Mouse (Mus musculus) spleen, adult 2 months (tissue): Measurements from ENCODE around the gene Tnpo3. TPM values are rescaled to one million over a fixed set of nuclear protein-coding genes. Genes with fewer than 3 reads are reported as not detected.
A peak's percentile ranks its signal among the peaks of the same experiment; 100 is the strongest.

Source experiments
- DNase-seq, 2 experiments: peaks; one replicate each; pipeline versions ENCODE4 v3.0.0 to v3.0.0-alpha.2; 2012 to 2021; ENCODE audit warnings: low spot score in 2 of 2, low read depth in 1 of 2
- H3K27ac ChIP-seq: fragments of 200-500 bp; 2 replicates; pipeline ENCODE4 v1.5.1; 2012; ENCODE audit warnings: low read length, inconsistent platforms; ENCODE audit not compliant: insufficient read depth
- H3K27me3 ChIP-seq: fragments of 200-500 bp; 2 replicates; pipeline ENCODE4 v1.6.1; 2012; ENCODE audit warnings: mild to moderate bottlenecking, moderate library complexity, low read length, inconsistent platforms; ENCODE audit not compliant: control insufficient read depth, insufficient read depth
- H3K36me3 ChIP-seq: fragments of 200-500 bp; 2 replicates; pipeline ENCODE4 v1.6.1; 2012; ENCODE audit warnings: mild to moderate bottlenecking, low read length, inconsistent platforms; ENCODE audit not compliant: control insufficient read depth, insufficient read depth
- H3K4me1 ChIP-seq: fragments of 200-500 bp; 2 replicates; pipeline ENCODE4 v1.6.1; 2011; ENCODE audit warnings: inconsistent platforms; ENCODE audit not compliant: control insufficient read depth, insufficient read depth, insufficient read length
- H3K4me3 ChIP-seq: fragments of 200-500 bp; 2 replicates; pipeline ENCODE4 v1.5.1; 2011; ENCODE audit warnings: mild to moderate bottlenecking, inconsistent platforms; ENCODE audit not compliant: insufficient read depth, insufficient read length; ENCODE audit errors: extremely low read depth
- CTCF ChIP-seq: fragments of 200-500 bp; IDR thresholded peaks from 2 replicates; pipeline ENCODE4 v1.5.1; 2011; ENCODE audit warnings: mild to moderate bottlenecking, inconsistent platforms; ENCODE audit not compliant: insufficient read depth, insufficient read length, insufficient replicate concordance; ENCODE audit errors: extremely low read depth
- POLR2A ChIP-seq: fragments of 200-500 bp; IDR thresholded peaks from 2 replicates; pipeline ENCODE4 v1.6.1; 2011; ENCODE audit warnings: low read depth, low read length, inconsistent platforms
- WGBS: fragments of 180-500 bp; shearing (Covaris S2); methylation state at CpG from one replicate; pipeline ENCODE4 v1.1.7; 2018; 5-methylcytosine and 5-hydroxymethylcytosine counted together
- polyA plus RNA-seq: library from polyadenylated mRNA; depleted of rRNA; stranded (reverse); fragments of >200 nt; gene quantifications from 2 replicates; pipeline ENCODE4 v1.2.3, GENCODE M21; 2012

Gene Tnpo3
- polyA plus RNA-seq, 1 experiment: 39.1 TPM

DNA sequence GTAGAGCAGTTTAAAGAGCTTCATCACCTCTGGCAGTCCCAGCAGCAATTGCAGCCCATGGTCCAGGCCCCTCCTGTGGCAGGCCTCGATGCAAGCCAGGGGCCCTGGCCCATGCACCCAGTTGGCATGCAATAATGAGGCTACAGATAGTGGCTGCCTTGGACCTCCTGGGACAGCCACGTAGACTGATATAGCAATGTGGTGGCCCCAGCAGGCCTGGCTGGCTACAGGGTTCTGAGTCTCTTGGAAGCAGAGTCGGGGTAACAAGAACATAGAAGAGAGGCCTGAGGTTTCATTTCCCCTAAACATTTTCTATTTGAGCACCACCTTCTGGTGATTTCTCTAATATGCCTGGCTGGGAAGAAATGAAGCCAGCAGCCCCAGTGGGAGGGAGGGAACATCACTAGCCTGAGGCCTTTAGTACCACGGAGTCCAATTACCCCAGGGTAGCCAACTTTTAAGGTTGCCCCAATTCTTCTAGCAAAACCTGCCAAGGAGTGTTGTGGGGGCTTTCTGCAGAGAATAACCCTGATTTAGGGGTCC, 73.0 kb downstream of the Tnpo3 start:
- Histone ChIP-seq H3K4me1 (peaks cover 4% of the 10 kb centered on the region; the same call in 1 of the 2 replicates), H3K27me3 (no peaks in the 10 kb centered on the region), H3K27ac (peak overlapping the region; percentile 23), H3K36me3 (peaks cover 44% of the 10 kb centered on the region), H3K4me3 (no peak overlapping the region)
- peak; percentile 33; the same call in 1 of the 2 replicates for TF ChIP-seq CTCF
- no peak for TF ChIP-seq POLR2A
- DNase-seq: no peak
- WGBS: 44% methylated on average over 4 of the region's 4 CpGs

DNA sequence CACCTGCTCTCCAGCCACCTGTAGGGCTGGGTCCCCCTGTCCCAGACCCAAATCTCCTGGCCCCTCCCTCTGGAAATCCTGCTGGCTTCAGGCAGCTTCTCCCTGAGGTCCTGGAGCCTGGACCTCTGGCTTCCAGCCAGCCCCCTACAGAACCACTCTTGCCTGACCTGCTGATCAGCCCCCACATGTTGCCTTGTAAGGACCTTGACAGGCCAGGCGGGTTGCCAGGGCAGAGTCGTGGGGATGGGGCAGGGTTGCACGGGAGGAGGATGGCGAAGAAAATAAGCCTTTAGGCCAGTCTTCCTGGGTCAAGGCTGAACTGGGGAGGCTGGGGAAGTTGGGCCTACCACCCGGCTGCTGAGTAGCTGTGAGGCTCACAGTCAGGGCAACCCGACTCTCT, 74.4 kb downstream of the Tnpo3 start:
- WGBS: 81% methylated on average over 6 of the region's 6 CpGs
- Histone ChIP-seq H3K27me3 (no peaks in the 10 kb centered on the region), H3K4me1 (peaks cover 14% of the 10 kb centered on the region; the same call in 1 of the 2 replicates), H3K4me3 (no peak overlapping the region), H3K36me3 (peaks cover 47% of the 10 kb centered on the region), H3K27ac (no peak overlapping the region)
- DNase-seq: no peak
- TF ChIP-seq POLR2A (no peak), CTCF (no peak)

- Histone ChIP-seq H3K4me1 (peaks cover 18% of the 10 kb centered on the region; the same call in 1 of the 2 replicates), H3K36me3 (peaks cover 30% of the 10 kb centered on the region), H3K27ac (peak overlapping the region; percentile 95), H3K27me3 (no peaks in the 10 kb centered on the region; the same call in 1 of the 2 replicates), H3K4me3 (peak overlapping the region; percentile 47)
- DNase-seq: peak in 1 of 2 experiments; percentile 59
- TF ChIP-seq CTCF (no peak), POLR2A (no peak)
- 25% methylated on average over 4 of the region's 4 CpGs for WGBS
These were observed 79.6 kb downstream of the Tnpo3 start for GRCm38 (mm10) chr6:29530050-29530449.

DNA sequence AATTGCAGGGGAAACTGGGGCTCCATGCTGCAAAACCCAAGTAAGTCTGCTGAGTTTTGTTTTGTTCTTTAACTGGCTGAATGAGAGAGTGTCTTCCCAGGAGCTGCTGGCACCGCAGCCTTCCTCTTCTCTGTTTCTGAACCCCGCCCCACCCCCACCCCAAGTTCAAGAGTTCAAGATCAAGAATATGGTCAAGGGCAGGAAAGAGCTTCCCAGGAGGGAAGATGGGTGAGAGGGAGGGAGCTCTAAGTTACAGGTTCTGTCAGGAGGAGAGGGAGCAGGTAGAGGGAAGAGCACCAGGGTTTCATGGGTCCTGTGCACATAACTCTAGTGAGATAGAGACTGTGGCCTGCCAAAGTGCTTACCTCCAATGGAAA, 80.3 kb downstream of the Tnpo3 start:
- no peaks in the 10 kb centered on the region; the same call in 1 of the 2 replicates for H3K27me3 ChIP-seq

GRCm38 (mm10) chr6:29528561-29529443, 80.9 kb downstream of the Tnpo3 start:
- H3K27ac ChIP-seq: peak overlapping the region; percentile 95
- H3K27me3 ChIP-seq: no peaks in the 10 kb centered on the region; the same call in 1 of the 2 replicates

More for the DNA sequence above, 80.3 kb downstream of the Tnpo3 start:
- Histone ChIP-seq H3K4me1 (peaks cover 18% of the 10 kb centered on the region; the same call in 1 of the 2 replicates), H3K4me3 (peak overlapping the region; percentile 69), H3K36me3 (peaks cover 25% of the 10 kb centered on the region), H3K27ac (peak overlapping the region; percentile 95)
- TF ChIP-seq POLR2A (no peak), CTCF (no peak)
- DNase-seq: no peak
- 0% methylated on average over 2 of the region's 2 CpGs for WGBS

DNA sequence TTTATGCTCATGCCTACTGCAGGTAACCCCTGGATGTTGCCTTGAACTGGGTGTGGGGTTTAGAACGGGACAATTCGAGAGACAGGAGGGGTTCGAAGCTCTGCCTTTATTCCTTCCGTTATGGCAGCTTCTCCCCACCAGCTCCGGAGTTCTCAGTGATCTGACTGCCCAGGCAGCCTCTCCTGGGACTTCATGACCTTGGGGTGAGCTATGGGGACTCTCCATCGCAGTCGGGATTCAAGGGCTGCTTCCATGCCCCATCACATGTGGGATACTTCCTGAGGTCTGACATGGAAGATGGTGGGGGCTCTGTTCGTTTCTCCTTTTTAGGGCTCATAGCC, 81.6 kb downstream of the Tnpo3 start:
- no peaks in the 10 kb centered on the region; the same call in 1 of the 2 replicates for H3K27me3 ChIP-seq

More at GRCm38 (mm10) chr6:29528561-29529443, 80.9 kb downstream of the Tnpo3 start:
- peak overlapping the region; percentile 69 for H3K4me3 ChIP-seq
- peak; percentile 59 to 70 for DNase-seq
- peaks cover 18% of the 10 kb centered on the region for H3K36me3 ChIP-seq
- 8% methylated on average over 13 of the region's 13 CpGs for WGBS
- TF ChIP-seq CTCF (no peak), POLR2A (peak; percentile 6; the same call in 1 of the 2 replicates)
- peaks cover 19% of the 10 kb centered on the region; the same call in 1 of the 2 replicates for H3K4me1 ChIP-seq

More for the DNA sequence above, 81.6 kb downstream of the Tnpo3 start:
- Histone ChIP-seq H3K4me3 (peak overlapping the region; percentile 69), H3K36me3 (peaks cover 13% of the 10 kb centered on the region), H3K4me1 (peaks cover 21% of the 10 kb centered on the region; the same call in 1 of the 2 replicates), H3K27ac (peak overlapping the region; percentile 95)
- no peak for DNase-seq
- 9% methylated on average over 8 of the region's 8 CpGs for WGBS
- TF ChIP-seq CTCF (no peak), POLR2A (no peak)
